Comparison of ENCODE assay signal across 7 mouse cellular contexts in genomic region chr10:13869322-13870035, GRCm38 (mm10). TPM values are rescaled to one million over a fixed set of nuclear protein-coding genes. Genes with fewer than 3 reads are reported as not detected.
DNase-seq lines count a peak whose midpoint lies in the region; ATAC-seq and TF ChIP-seq lines count a peak whose summit lies in the region.

No protein-coding gene starts in this region.

- peak overlapping the region; percentile 91 for H3K27ac ChIP-seq in heart, adult 2 months
- no peak overlapping the region for H3K27ac ChIP-seq in limb, embryonic 12.5 days
- H3K27ac ChIP-seq in neural tube, embryonic 15.5 days (replicated peaks): peak overlapping the region; percentile 87; the same call in 1 of the 2 replicates

- TF ChIP-seq EP300 in heart, adult 2 months (IDR thresholded peaks at IDR 0.05; ENCODE audit: insufficient read depth, low read depth, low read length): no peak

- intact Hi-C loops in heart, adult 2 months (cut with DNase I): loop anchor here (5.0 kb wide), 1 partner anchor 307 kb away; no protein-coding TSS in a partner anchor

- no peaks in the 10 kb centered on the region for H3K27me3 ChIP-seq in heart, adult 2 months (ENCODE audit: control insufficient read depth, insufficient read depth, low read length)
- H3K27me3 ChIP-seq in limb, embryonic 12.5 days: peaks cover 6% of the 10 kb centered on the region; the same call in 1 of the 2 replicates
- H3K27me3 ChIP-seq in neural tube, embryonic 15.5 days (replicated peaks): no peaks in the 10 kb centered on the region

- no peak; the same call in 1 of the 2 replicates for ATAC-seq in limb, embryonic 12.5 days (ENCODE audit: insufficient number of reproducible peaks, insufficient read depth, low FRiP score, low TSS enrichment, low read depth)
- ATAC-seq in neural tube, embryonic 15.5 days (ENCODE audit: low FRiP score): peak; percentile 34; the same call in 1 of the 2 replicates
- ATAC-seq in monocyte, adult 5-6 weeks (replicated peaks; ENCODE audit: insufficient number of reproducible peaks, low FRiP score, low TSS enrichment, poor library complexity, severe bottlenecking): no peak

- TF ChIP-seq CTCF in heart, adult 2 months (IDR thresholded peaks at IDR 0.05): no peak

- peak overlapping the region; percentile 81 for H3K4me2 ChIP-seq in limb, embryonic 12.5 days
- peak overlapping the region; percentile 80 for H3K4me2 ChIP-seq in neural tube, embryonic 15.5 days

- H3K79me2 ChIP-seq in heart, adult 2 months (replicated peaks; ENCODE audit: control insufficient read depth, insufficient read depth, low read length): no peaks in the 10 kb centered on the region; the same call in 1 of the 2 replicates

- no peak for TF ChIP-seq POLR2A in heart, adult 2 months (IDR thresholded peaks at IDR 0.05; ENCODE audit: insufficient read depth, low read depth, low read length)

- H3K4me1 ChIP-seq in heart, adult 2 months (ENCODE audit: control insufficient read depth, insufficient read depth, low read length): peaks cover 7% of the 10 kb centered on the region
- H3K4me1 ChIP-seq in limb, embryonic 12.5 days (replicated peaks): no peaks in the 10 kb centered on the region; the same call in 1 of the 2 replicates
- peaks cover 21% of the 10 kb centered on the region for H3K4me1 ChIP-seq in neural tube, embryonic 15.5 days

- peaks cover 6% of the 10 kb centered on the region; the same call in 1 of the 2 replicates for H3K9me3 ChIP-seq in limb, embryonic 12.5 days
- H3K9me3 ChIP-seq in neural tube, embryonic 15.5 days (replicated peaks): no peaks in the 10 kb centered on the region

- WGBS in heart, adult 2 months: 14% methylated on average over 13 of the region's 13 CpGs
- 43% methylated on average over 13 of the region's 13 CpGs for WGBS in limb, embryonic 12.5 days
- WGBS in neural tube, embryonic 15.5 days: 48% methylated on average over 13 of the region's 13 CpGs

- DNase-seq in CD4-positive, CD25-positive, alpha-beta regulatory T cell, adult 2 months (ENCODE audit: low read depth, low spot score): peak; percentile 51
- DNase-seq in NIH3T3 (ENCODE audit: low read depth): peak; percentile 40
- DNase-seq in heart, adult 2 months: peak in 1 of 2 experiments; percentile 23
- DNase-seq in adrenal gland, postnatal 10 days: no peak

- peak overlapping the region; percentile 63 for H3K4me3 ChIP-seq in heart, adult 2 months
- peak overlapping the region; percentile 73 for H3K4me3 ChIP-seq in limb, embryonic 12.5 days (replicated peaks)
- peak overlapping the region; percentile 84 for H3K4me3 ChIP-seq in neural tube, embryonic 15.5 days (replicated peaks)

- H3K9ac ChIP-seq in heart, adult 2 months (ENCODE audit: low read depth, low read length): no peak overlapping the region; the same call in 1 of the 2 replicates
- no peak overlapping the region for H3K9ac ChIP-seq in limb, embryonic 12.5 days (replicated peaks)
- H3K9ac ChIP-seq in neural tube, embryonic 15.5 days (replicated peaks): no peak overlapping the region

- H3K36me3 ChIP-seq in heart, adult 2 months (ENCODE audit: control insufficient read depth, insufficient read depth, low read length): no peaks in the 10 kb centered on the region
- H3K36me3 ChIP-seq in limb, embryonic 12.5 days: no peaks in the 10 kb centered on the region
- H3K36me3 ChIP-seq in neural tube, embryonic 15.5 days: no peaks in the 10 kb centered on the region

RNA-seq across cellular contexts. Expression of gene Aig1, which starts 0.7 kb away (rescaled TPM):
- 10 to 100 TPM; 54.5 to 62.8 TPM for total RNA-seq in heart, adult 2 months (2021)
- 71.0 and 120 TPM in 2 replicates for polyA plus RNA-seq in heart, adult 2 months (2012; rRNA removed)
- 14.0 and 14.5 TPM in 2 replicates for polyA plus RNA-seq in limb, embryonic 12.5 days (2016; fragmentation: Nextera tagmentation; extraction: Ambion mirVana)
- 104 and 112 TPM in 2 replicates for polyA plus RNA-seq in neural tube, embryonic 15.5 days (2015; fragmentation: Nextera tagmentation; extraction: Ambion mirVana)
- total RNA-seq in monocyte, adult 5-6 weeks (2017): 7.4 to 18.3 TPM (median 7.9 TPM) in 3 replicates
- total RNA-seq in adrenal gland, postnatal 10 days (2021): 10 to 100 TPM; 23.7 to 24.6 TPM
